Mouse (Mus musculus): ENCODE results near the gene Snx18.

DNA sequence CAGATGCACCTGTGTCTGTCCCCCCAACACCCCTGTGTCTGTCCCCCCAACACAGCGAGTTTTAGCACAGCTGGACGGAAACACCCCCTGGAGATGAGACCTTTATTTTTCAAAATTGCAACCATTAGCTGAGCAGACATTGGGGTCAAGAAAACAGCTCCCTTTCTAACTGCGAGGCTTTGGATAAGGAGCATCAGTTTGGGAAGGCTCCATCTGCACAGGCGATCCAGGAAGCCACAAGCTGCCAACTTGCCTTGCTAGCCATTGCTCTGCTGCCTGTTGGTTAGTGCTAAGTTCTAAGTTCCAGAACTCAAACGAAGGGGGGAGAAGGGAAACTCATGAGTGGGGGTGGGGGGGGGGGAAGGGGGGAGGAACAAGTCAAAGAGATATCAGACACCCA, 51.4 kb downstream of the Snx18 start:
- TF ChIP-seq POLR2A (IDR thresholded peaks at IDR 0.05; ENCODE audit: borderline replicate concordance, extremely low read depth, insufficient read depth, insufficient read length, poor library complexity, severe bottlenecking): no peak
- no peak for TF ChIP-seq CTCF (IDR thresholded peaks at IDR 0.05; ENCODE audit: borderline replicate concordance, extremely low read depth, insufficient read depth, insufficient read length)
